Mouse (Mus musculus) neutrophil, adult 5-6 weeks (primary cell): ENCODE measurements around the gene Abat. TPM values are rescaled to one million over a fixed set of nuclear protein-coding genes. Genes with fewer than 3 reads are reported as not detected.

ENCODE experiments used
- ATAC-seq: fragments of 151-379, 151-347 bp; 2 replicates; pipeline ENCODE4 v1.8.0; 2017; ENCODE audit warnings: mild to moderate bottlenecking, moderate TSS enrichment; ENCODE audit not compliant: insufficient number of reproducible peaks, poor library complexity, low FRiP score, severe bottlenecking; ENCODE audit errors: extremely low read depth
- total RNA-seq: library from RNA; stranded (forward); fragments of 200-1000 nt; gene quantifications from 2 replicates; pipeline ENCODE4 v1.2.3, GENCODE M21; 2017

Abat gene
- total RNA-seq, 1 experiment from 2014 or later, result not detected

GRCm38 (mm10) chr16:8566115-8566711 is 53.0 kb downstream of the Abat start:
- ATAC-seq, result no peak

DNA sequence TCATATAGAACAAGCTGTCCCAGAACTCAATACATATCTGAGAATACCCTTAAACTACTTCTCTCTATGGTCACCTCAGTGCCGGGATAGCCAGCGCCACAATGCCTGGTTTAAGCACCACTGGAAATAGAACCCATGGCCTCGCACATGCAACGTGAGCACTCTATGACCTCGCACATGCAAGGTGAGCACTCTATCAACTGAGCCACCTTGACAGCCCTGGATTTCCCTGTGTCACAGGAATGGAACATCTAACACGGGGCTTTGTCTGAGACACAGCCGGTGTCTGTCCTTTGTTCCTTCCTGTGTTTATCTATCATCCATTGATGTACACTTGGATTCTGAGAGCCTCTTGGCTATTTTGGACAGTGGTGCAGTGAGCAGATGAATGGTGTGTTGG is 55.7 kb downstream of the Abat start:
- no peak for ATAC-seq

- no peak for ATAC-seq
These were observed 57.1 kb downstream of the Abat start for GRCm38 (mm10) chr16:8570336-8570735.

DNA sequence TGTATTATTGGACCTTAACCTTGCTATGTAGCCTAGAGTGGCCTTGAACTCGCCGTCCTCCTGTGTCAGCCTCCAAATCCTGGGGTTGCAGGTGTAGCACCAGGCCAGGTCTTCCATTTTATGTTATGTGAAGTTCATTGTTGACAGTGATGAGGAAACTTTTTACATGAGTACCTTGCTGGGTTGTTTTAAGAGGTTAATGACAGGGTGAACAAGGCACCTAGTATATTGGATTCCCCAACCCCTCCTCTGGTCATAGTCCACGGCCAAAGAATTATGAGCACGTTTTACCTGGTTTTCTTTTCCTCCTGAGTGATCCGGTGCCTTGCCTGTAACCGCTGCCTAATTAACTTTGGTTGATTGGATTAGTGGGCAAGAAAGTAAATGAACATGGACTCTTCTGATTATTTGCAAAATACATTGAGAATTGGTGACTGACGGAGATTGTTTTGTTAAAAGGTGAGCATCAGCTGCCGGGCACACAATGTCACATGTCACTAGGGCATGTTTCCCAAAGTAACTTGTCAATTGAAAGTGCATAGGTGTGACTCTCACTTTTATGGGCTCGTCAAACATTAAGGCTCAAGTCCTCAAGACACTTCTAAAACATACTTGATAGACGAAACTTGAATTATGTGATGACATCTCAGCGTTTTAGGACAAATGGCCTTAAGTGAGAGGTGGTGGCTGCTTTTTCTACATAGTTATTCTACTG is 57.8 kb downstream of the Abat start:
- ATAC-seq, result no peak

- ATAC-seq, result no peak
These were observed 59.8 kb downstream of the Abat start for GRCm38 (mm10) chr16:8573041-8573440.

GRCm38 (mm10) chr16:8573751-8574150 is 60.5 kb downstream of the Abat start:
- ATAC-seq, result no peak

GRCm38 (mm10) chr16:8574316-8574715 is 61.1 kb downstream of the Abat start:
- ATAC-seq, result no peak

DNA sequence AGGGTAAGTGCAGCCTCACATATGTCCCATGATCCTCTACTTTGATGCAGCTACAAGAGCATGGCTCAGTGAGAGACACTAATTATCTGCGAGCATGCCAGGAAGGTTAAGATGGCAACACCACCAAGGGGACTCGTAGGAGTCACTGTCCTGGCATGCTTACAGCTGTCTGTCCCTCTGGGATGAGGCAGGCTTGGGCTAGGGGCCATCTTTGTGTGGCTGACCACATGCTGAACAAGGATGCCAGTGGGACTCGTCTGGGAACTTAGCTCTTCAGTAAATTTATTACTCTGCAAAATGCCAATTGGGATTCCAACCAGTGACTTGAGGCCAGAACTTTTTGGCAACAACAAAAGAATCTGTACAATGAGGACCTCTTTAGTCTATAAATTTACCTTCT is 62.9 kb downstream of the Abat start:
- ATAC-seq, result no peak

- ATAC-seq, result no peak
These were observed 63.7 kb downstream of the Abat start for GRCm38 (mm10) chr16:8576901-8577300.

DNA sequence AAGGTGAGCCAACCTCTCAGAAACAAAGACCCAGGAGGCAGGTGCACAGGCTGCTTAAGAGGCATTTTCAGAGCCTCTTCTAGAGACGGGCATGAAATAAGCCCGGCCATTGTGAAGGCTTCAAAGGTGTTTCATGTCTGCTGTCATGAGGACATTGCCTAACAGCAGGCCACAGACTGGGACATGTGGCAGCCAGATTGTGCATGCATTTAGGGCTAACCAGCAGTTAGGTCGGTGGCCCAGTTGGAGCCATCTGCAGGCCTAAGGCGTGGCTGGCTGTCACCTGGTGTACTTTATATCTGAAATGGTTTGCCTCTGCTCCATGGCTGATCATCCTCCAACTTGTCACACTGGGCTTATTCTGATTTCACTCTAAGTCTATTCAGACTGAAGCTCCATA is 65.1 kb downstream of the Abat start:
- ATAC-seq, result no peak

- ATAC-seq, result no peak
These were observed 66.3 kb downstream of the Abat start for GRCm38 (mm10) chr16:8579546-8579945.

DNA sequence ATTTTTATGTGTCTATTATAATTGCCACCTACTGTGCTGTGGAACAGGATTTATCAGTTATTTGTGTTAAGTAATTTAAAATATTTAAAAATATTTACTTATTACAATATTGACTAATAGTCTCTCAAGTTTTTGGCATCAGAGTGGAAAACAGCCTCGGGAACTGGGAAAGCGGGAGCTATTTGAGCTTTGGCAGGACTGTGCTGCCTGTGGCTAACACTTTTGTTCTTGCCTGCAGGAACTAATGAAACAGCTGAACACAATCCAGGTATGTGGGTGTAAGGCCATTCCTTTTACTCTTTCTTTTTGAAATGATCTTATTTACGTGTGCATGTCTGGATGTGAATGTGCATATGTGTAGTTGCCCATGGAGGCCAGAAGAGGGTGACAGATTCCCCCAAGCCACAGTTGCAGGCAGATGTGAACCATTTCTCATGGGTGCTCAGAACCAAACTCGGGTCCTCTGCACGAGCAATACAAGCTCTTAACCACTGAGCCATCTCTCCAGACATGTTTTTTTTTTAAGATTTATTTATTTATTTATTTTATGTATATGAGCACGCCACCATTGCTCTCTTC is 68.5 kb downstream of the Abat start:
- ATAC-seq, result no peak

DNA sequence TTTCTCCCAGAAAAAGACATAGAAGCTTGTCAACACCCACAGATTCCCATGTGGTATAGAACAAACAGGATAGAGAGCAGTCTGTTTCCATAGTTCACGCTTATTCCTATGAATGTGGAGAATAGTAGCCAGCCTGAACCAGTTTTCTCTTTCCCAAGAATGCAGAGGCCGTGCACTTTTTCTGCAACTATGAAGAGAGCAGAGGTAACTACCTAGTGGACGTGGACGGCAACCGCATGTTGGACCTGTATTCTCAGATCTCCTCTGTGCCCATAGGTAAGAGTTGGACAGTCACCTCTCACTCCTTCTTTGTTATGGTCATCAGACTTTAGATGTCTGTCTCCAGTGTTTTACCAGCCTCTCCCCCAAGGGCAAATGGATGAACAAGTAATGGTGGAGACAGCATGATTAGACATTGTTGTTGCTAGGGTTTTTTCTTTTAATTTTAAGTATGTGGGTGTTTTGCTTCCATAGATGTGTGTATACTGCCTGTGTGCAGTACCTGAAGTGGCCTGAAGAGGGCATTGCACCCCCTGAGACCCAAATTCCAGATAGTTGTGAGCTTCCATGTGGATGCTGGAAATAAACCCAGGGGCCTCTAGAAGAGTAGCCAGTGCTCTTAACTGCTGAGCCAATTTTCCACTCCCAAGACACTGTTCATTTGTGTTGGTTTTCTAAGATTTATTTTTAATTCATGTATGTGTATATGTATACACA is 69.5 kb downstream of the Abat start:
- ATAC-seq, result no peak

DNA sequence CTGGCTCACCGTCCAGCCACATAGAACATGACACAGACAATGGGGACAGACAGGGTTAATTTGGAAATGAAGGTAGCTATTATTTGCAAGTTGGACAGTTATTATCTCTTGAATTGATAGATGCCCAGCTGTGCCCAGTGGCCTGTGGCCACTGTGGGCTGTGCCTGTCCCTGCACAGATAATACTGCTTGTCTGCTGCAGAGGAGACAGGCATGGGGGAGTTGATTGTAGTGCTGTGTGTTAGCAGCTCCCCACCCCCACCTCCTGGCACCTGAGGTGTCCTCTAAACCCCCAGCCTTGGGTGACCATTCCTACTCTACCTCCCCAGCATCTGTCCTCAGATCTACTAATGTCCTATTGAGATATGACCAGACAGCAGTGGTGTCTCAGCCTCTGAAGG is 71.0 kb downstream of the Abat start:
- no peak for ATAC-seq

DNA sequence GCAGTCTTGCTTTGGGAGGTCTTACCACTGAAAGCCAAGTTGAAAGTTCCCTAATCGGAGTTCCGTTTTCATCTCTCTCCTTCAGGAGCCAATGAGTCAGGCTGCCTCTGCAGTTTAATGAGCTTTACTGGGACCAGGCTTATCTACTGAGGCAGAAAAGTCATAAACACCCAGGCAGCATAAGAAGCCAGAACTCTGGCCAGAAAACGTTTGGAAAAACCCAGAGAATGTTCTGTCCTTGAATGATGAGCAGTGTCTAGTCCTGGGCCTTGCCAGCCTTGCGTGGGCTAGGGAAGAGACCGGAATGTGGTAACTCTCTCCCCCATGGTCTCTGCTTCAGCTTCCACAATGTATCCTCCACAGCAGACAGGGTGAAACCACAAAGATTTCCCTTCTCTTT is 71.8 kb downstream of the Abat start:
- ATAC-seq, result no peak

- no peak for ATAC-seq
These were observed 82.2 kb downstream of the Abat start for GRCm38 (mm10) chr16:8595411-8595810.

- no peak for ATAC-seq
These were observed 83.1 kb downstream of the Abat start for GRCm38 (mm10) chr16:8596336-8596735.

GRCm38 (mm10) chr16:8597516-8597915 is 84.3 kb downstream of the Abat start:
- ATAC-seq, result no peak

DNA sequence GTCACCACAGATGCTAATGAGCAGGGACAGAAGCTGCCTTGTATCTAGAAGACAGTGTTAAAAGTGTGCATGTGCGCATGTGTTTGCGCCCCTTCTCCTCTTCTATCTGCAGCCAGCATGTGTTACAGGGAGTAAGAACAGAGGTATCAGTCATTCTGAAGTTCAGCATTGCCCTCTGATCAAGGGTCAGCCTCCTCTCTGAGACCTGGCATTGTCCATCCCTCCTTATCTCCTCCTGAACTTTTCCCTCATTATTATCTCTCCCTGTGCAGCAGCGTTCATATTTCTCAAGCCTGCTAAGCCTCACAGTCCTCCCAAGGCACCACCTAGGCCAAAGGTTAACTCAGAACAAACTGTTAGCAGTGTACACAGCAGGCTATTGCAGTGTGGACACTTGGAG is 90.6 kb downstream of the Abat start:
- no peak for ATAC-seq

DNA sequence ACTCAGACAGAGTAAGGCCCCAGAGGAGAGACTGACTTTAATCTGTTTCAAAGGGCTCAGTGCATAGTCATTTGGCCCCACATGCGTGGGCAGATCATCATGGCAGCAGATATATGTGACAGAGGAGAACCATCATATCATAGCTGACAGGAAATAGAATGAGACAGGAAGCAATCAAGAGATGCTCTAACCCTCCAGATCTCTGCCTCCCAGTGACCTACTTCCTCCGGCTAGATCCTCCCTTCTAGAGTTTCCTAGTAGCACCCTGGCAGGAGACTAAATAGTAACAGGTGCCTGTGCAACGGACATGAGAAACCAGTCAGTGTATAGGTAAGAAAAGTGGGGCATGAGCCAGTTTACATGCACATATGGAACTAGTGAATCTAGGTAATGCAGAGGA is 97.2 kb downstream of the Abat start:
- no peak for ATAC-seq
